Mouse (Mus musculus) heart, embryonic 15.5 days (tissue): ENCODE data around the gene Vipr1. TPM values are rescaled to one million over a fixed set of nuclear protein-coding genes. Genes with fewer than 3 reads are reported as not detected.

Source experiments
- ATAC-seq: fragments of 200-750 bp; cut with Nextera tagmentation; replicated peaks from 2 replicates; pipeline ENCODE4 v1.8.0; 2017; ENCODE audit warnings: low read depth, moderate TSS enrichment; ENCODE audit not compliant: insufficient number of reproducible peaks, insufficient read depth, low FRiP score
- H3K27ac ChIP-seq: fragments of 300-500 bp; sonication (generic); 2 replicates; pipeline ENCODE4 v1.5.1; 2015; ENCODE audit warnings: mild to moderate bottlenecking, inconsistent platforms
- H3K27me3 ChIP-seq: fragments of 300-500 bp; sonication (generic); 2 replicates; pipeline ENCODE4 v1.6.1; 2015; ENCODE audit warnings: inconsistent platforms
- H3K36me3 ChIP-seq: fragments of 300-500 bp; sonication (generic); 2 replicates; pipeline ENCODE4 v1.6.1; 2015; ENCODE audit warnings: mild to moderate bottlenecking, inconsistent platforms
- H3K4me1 ChIP-seq: fragments of 300-500 bp; sonication (generic); replicated peaks from 2 replicates; pipeline ENCODE4 v1.6.1; 2015; ENCODE audit warnings: inconsistent platforms
- H3K4me2 ChIP-seq: fragments of 300-500 bp; sonication (generic); 2 replicates; pipeline ENCODE4 v1.6.1; 2015; ENCODE audit warnings: inconsistent platforms, mild to moderate bottlenecking, moderate library complexity
- H3K4me3 ChIP-seq: fragments of 300-500 bp; sonication (generic); 2 replicates; pipeline ENCODE4 v1.5.1; 2015; ENCODE audit warnings: mild to moderate bottlenecking, inconsistent platforms
- H3K9ac ChIP-seq: fragments of 300-500 bp; sonication (generic); 2 replicates; pipeline ENCODE4 v1.6.1; 2015; ENCODE audit warnings: mild to moderate bottlenecking, inconsistent platforms
- H3K9me3 ChIP-seq: fragments of 300-500 bp; sonication (generic); replicated peaks from 2 replicates; pipeline ENCODE4 v1.6.1; 2016; ENCODE audit warnings: inconsistent platforms
- WGBS: fragments of 180-500 bp; shearing (Covaris S2); methylation state at CpG from one replicate; pipeline ENCODE4 v1.1.7; 2015; ENCODE audit warnings: mixed read lengths; 5-methylcytosine and 5-hydroxymethylcytosine counted together
- polyA plus RNA-seq: library from polyadenylated mRNA; unstranded; fragments of >200 nt; fragmentation: Nextera tagmentation; extraction: Ambion mirVana; gene quantifications from 2 replicates; pipeline ENCODE4 v1.2.1, GENCODE M21; 2015

The Vipr1 gene
- polyA plus RNA-seq, 1 experiment from 2014 or later: 0.33 TPM

GRCm38 (mm10) chr9:121663467-121663866 lies 21.0 kb downstream of the Vipr1 start:
- H3K9ac ChIP-seq: no peak overlapping the region
- WGBS: 69% methylated on average over 6 of the region's 6 CpGs
- H3K4me1 ChIP-seq: no peaks in the 10 kb centered on the region
- no peaks in the 10 kb centered on the region for H3K9me3 ChIP-seq
- H3K27me3 ChIP-seq: peaks cover 69% of the 10 kb centered on the region
- H3K27ac ChIP-seq: no peak overlapping the region
- no peak overlapping the region for H3K4me2 ChIP-seq
- no peaks in the 10 kb centered on the region for H3K36me3 ChIP-seq
- no peak overlapping the region for H3K4me3 ChIP-seq
- ATAC-seq: no peak

DNA sequence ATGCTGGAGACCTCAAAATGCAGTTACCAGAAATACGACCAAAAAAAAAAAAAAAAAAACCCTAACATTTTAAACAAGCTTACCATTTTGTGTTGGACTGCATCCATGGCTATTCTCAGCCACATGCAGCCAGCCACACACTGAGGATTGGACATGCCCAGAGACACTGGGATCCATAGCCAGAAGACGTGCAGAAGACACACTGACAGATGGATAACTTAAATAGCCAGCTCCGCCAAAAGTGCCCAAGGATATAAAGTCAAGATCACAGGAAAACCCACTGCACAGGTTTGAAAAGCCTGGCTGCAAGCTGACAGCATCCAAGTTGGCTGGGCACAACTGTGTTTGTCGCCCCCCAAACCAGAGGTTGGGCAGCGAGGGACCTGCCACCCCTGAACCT lies 21.6 kb downstream of the Vipr1 start:
- Histone ChIP-seq H3K4me2 (no peak overlapping the region), H3K36me3 (no peaks in the 10 kb centered on the region), H3K27me3 (peaks cover 72% of the 10 kb centered on the region), H3K27ac (no peak overlapping the region), H3K9me3 (no peaks in the 10 kb centered on the region), H3K9ac (no peak overlapping the region), H3K4me1 (peaks cover 3% of the 10 kb centered on the region), H3K4me3 (no peak overlapping the region)
- no peak for ATAC-seq
- 78% methylated on average over 5 of the region's 5 CpGs for WGBS

GRCm38 (mm10) chr9:121666957-121667630 lies 24.6 kb downstream of the Vipr1 start:
- no peak overlapping the region for H3K9ac ChIP-seq
- no peak for ATAC-seq
- peaks cover 31% of the 10 kb centered on the region for H3K4me1 ChIP-seq
- H3K9me3 ChIP-seq: no peaks in the 10 kb centered on the region
- no peaks in the 10 kb centered on the region for H3K36me3 ChIP-seq
- peaks cover 79% of the 10 kb centered on the region for H3K27me3 ChIP-seq
- H3K4me3 ChIP-seq: no peak overlapping the region
- no peak overlapping the region for H3K27ac ChIP-seq
- no peak overlapping the region for H3K4me2 ChIP-seq
- 62% methylated on average over 16 of the region's 16 CpGs for WGBS

DNA sequence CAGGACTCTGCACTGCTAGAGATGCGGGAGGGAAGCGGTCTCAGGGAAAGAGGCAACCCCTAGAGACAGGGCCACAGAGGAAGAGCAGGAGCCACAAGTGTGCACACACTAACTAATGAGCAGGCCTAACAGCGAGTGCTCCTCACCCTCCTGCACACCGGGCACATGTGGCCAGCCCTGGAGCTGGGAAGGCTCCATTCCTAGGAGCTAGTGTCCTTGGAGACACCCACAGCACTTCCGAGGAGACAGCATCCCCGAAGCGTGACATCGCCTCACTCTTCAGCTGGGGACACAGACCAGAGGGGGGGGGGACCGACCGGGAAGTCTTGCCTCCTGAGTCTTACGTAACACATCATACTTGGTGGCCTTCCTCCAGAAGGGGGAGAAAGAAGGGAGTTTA lies 25.3 kb downstream of the Vipr1 start:
- Histone ChIP-seq H3K27ac (no peak overlapping the region), H3K4me2 (no peak overlapping the region), H3K4me3 (no peak overlapping the region), H3K9ac (no peak overlapping the region), H3K36me3 (no peaks in the 10 kb centered on the region), H3K4me1 (peaks cover 38% of the 10 kb centered on the region), H3K27me3 (peaks cover 74% of the 10 kb centered on the region), H3K9me3 (no peaks in the 10 kb centered on the region)
- no peak for ATAC-seq
- 81% methylated on average over 11 of the region's 11 CpGs for WGBS

GRCm38 (mm10) chr9:121669348-121669791 lies 26.9 kb downstream of the Vipr1 start:
- WGBS: under 1% methylated on average over 28 of the region's 28 CpGs
- Histone ChIP-seq H3K36me3 (no peaks in the 10 kb centered on the region), H3K9me3 (no peaks in the 10 kb centered on the region), H3K4me3 (peak overlapping the region; percentile 40), H3K4me1 (peaks cover 40% of the 10 kb centered on the region), H3K4me2 (peak overlapping the region; percentile 73), H3K9ac (peak overlapping the region; percentile 47), H3K27me3 (peaks cover 61% of the 10 kb centered on the region), H3K27ac (no peak overlapping the region)
- peak; percentile 52 for ATAC-seq

- Histone ChIP-seq H3K9ac (no peak overlapping the region), H3K4me2 (no peak overlapping the region), H3K27me3 (peaks cover 47% of the 10 kb centered on the region), H3K36me3 (no peaks in the 10 kb centered on the region), H3K4me3 (no peak overlapping the region), H3K27ac (no peak overlapping the region), H3K4me1 (peaks cover 40% of the 10 kb centered on the region), H3K9me3 (no peaks in the 10 kb centered on the region)
- 32% methylated on average over 7 of the region's 7 CpGs for WGBS
- ATAC-seq: no peak
Observed at GRCm38 (mm10) chr9:121671300-121671699, 28.8 kb downstream of the Vipr1 start.

DNA sequence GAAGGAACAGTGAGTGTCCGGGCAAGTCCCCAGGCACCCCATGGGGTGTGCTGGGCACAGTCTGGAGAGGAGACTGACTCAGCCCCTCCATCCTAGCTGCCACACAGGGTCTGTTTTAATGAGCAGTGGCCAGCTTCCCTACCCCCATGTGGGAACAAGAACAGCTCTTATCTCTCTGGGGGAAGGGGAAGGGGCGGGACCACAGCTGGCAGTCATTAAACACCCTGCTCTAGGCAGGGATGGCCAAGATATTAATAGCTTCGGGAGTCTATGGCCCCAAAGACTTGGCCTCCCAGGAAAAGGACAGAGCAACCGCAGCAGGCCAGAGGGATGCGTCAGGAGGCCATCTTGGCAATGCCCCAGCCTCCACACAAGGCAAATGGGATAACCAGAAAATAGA lies 29.8 kb downstream of the Vipr1 start:
- Histone ChIP-seq H3K4me3 (no peak overlapping the region), H3K9ac (peak overlapping the region; percentile 21; the same call in 1 of the 2 replicates), H3K27ac (0 out of 2 replicates have a peak overlapping the region, but pooled peaks have one; percentile 53), H3K36me3 (no peaks in the 10 kb centered on the region), H3K4me2 (0 out of 2 replicates have a peak overlapping the region, but pooled peaks have one; percentile 15), H3K9me3 (no peaks in the 10 kb centered on the region), H3K4me1 (peaks cover 40% of the 10 kb centered on the region), H3K27me3 (peaks cover 38% of the 10 kb centered on the region)
- WGBS: 28% methylated on average over 5 of the region's 5 CpGs
- peak; percentile 54 for ATAC-seq

GRCm38 (mm10) chr9:121673716-121674115 lies 31.2 kb downstream of the Vipr1 start:
- WGBS: 87% methylated on average over 5 of the region's 5 CpGs

GRCm38 (mm10) chr9:121675011-121675410 lies 32.5 kb downstream of the Vipr1 start:
- Histone ChIP-seq H3K9me3 (no peaks in the 10 kb centered on the region), H3K27ac (no peak overlapping the region), H3K27me3 (peaks cover 11% of the 10 kb centered on the region), H3K36me3 (no peaks in the 10 kb centered on the region), H3K9ac (no peak overlapping the region), H3K4me2 (no peak overlapping the region), H3K4me3 (no peak overlapping the region), H3K4me1 (peaks cover 28% of the 10 kb centered on the region)
- WGBS: 76% methylated on average over 9 of the region's 9 CpGs
- no peak for ATAC-seq

More at GRCm38 (mm10) chr9:121673716-121674115, 31.2 kb downstream of the Vipr1 start:
- Histone ChIP-seq H3K36me3 (no peaks in the 10 kb centered on the region), H3K27me3 (peaks cover 24% of the 10 kb centered on the region), H3K27ac (no peak overlapping the region), H3K9ac (no peak overlapping the region), H3K9me3 (no peaks in the 10 kb centered on the region), H3K4me2 (no peak overlapping the region), H3K4me1 (peaks cover 40% of the 10 kb centered on the region), H3K4me3 (no peak overlapping the region)
- no peak for ATAC-seq

DNA sequence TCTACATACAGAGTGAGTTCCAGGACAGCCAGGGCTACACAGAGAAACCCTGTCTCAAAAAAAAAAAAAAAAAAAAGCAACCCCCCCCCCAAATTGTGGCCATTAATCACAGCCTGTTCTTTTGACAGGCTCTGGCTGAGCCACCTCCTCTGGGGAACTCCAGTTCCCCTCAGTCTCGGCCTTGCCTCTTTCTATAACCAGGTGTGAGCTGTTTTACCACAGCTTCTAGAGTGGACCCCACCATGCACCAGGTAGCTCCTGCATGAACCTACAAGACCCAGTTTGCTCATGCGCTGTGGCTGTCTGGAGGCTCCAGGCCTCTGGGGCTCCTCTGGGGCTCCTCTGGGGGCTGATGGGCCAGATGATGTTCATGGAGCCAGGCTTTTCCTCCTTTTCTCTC lies 33.0 kb downstream of the Vipr1 start:
- no peaks in the 10 kb centered on the region for H3K9me3 ChIP-seq
- H3K4me1 ChIP-seq: peaks cover 24% of the 10 kb centered on the region
- 83% methylated on average over 2 of the region's 2 CpGs for WGBS
- no peak overlapping the region for H3K9ac ChIP-seq
- no peak overlapping the region for H3K4me2 ChIP-seq
- ATAC-seq: no peak
- H3K27me3 ChIP-seq: peaks cover 7% of the 10 kb centered on the region
- H3K4me3 ChIP-seq: no peak overlapping the region
- H3K36me3 ChIP-seq: no peaks in the 10 kb centered on the region
- H3K27ac ChIP-seq: no peak overlapping the region

DNA sequence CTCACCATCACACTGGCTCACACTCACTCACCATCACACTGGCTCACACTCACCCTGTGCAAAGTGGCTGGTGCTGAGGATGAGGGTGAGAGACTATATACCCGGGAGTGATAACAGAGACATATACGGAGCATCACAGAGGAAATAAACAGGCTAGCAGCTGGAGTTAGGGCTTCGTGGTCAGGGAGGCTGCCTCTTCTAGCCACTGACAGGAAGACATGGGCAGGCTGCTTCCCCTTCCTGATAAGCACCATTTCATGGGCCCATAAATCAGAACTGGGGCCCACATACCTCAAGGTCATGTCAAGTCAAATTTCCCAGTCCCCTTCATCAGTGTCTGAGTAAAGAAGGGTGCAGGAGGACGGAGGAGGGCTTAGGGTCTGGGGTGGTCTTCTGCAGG lies 34.6 kb downstream of the Vipr1 start:
- no peaks in the 10 kb centered on the region for H3K9me3 ChIP-seq
- no peak overlapping the region for H3K9ac ChIP-seq
- no peaks in the 10 kb centered on the region; the same call in 1 of the 2 replicates for H3K27me3 ChIP-seq
- 48% methylated on average over 4 of the region's 4 CpGs for WGBS
- H3K27ac ChIP-seq: no peak overlapping the region
- no peak overlapping the region for H3K4me3 ChIP-seq
- no peak for ATAC-seq
- no peak overlapping the region for H3K4me2 ChIP-seq
- H3K36me3 ChIP-seq: no peaks in the 10 kb centered on the region
- H3K4me1 ChIP-seq: peaks cover 9% of the 10 kb centered on the region

- H3K36me3 ChIP-seq: no peaks in the 10 kb centered on the region
- ATAC-seq: no peak
- 57% methylated on average over 8 of the region's 8 CpGs for WGBS
- no peak overlapping the region for H3K27ac ChIP-seq
- H3K9ac ChIP-seq: no peak overlapping the region
- H3K4me2 ChIP-seq: no peak overlapping the region
- no peak overlapping the region for H3K4me3 ChIP-seq
- no peaks in the 10 kb centered on the region; the same call in 1 of the 2 replicates for H3K27me3 ChIP-seq
- H3K4me1 ChIP-seq: peaks cover 5% of the 10 kb centered on the region
- no peaks in the 10 kb centered on the region for H3K9me3 ChIP-seq
Observed at GRCm38 (mm10) chr9:121677476-121677875, 35.0 kb downstream of the Vipr1 start.
